Mouse (Mus musculus): ENCODE measurements around the gene E030018B13Rik. TPM values are rescaled to one million over a fixed set of nuclear protein-coding genes. Genes with fewer than 3 reads are reported as not detected.

The E030018B13Rik gene
- polyA plus RNA-seq, 1 experiment from 2014 or later: not detected

DNA sequence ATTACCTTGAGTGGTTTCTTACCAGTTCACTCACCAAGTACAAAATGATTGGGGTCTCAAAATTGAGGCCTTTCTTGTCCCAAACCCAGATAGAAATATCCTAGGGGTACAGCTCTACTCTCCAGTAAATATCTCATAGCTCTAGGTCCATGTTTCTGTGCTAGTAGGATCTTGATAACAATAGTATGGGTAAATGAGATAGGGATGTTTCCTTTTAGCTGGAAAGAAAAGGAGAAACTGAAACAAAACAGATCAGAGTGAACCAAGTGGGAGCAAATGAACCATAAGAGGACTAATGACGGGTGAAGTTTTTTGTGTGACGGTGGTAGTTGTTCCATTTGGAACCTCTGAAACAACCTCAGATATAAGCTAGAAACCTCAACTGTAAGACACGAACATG, 24.4 kb downstream of the E030018B13Rik start:
- H3K9me3 ChIP-seq (replicated peaks): no peaks in the 10 kb centered on the region
- H3K36me3 ChIP-seq: no peaks in the 10 kb centered on the region
- no peak overlapping the region for H3K4me2 ChIP-seq
- H3K27ac ChIP-seq (replicated peaks): no peak overlapping the region
- H3K4me1 ChIP-seq: peaks cover 15% of the 10 kb centered on the region
- 89% methylated on average over 3 of the region's 3 CpGs for WGBS
- H3K4me3 ChIP-seq (replicated peaks): no peak overlapping the region
- no peak overlapping the region for H3K9ac ChIP-seq (replicated peaks)
- no peaks in the 10 kb centered on the region for H3K27me3 ChIP-seq (replicated peaks)
- ATAC-seq (ENCODE audit: low FRiP score): no peak

- Histone ChIP-seq H3K27ac (replicated peaks) (no peak overlapping the region), H3K9me3 (replicated peaks) (no peaks in the 10 kb centered on the region), H3K4me3 (replicated peaks) (no peak overlapping the region), H3K4me2 (no peak overlapping the region), H3K4me1 (peaks cover 11% of the 10 kb centered on the region), H3K36me3 (no peaks in the 10 kb centered on the region), H3K27me3 (replicated peaks) (no peaks in the 10 kb centered on the region), H3K9ac (replicated peaks) (no peak overlapping the region)
- 89% methylated on average over 4 of the region's 4 CpGs for WGBS
- ATAC-seq (ENCODE audit: low FRiP score): no peak
Measured at GRCm38 (mm10) chr7:63941501-63941900, 24.8 kb downstream of the E030018B13Rik start.

GRCm38 (mm10) chr7:63943946-63944345, 27.3 kb downstream of the E030018B13Rik start:
- 38% methylated on average over 2 of the region's 2 CpGs for WGBS

GRCm38 (mm10) chr7:63947514-63948487, 31.1 kb downstream of the E030018B13Rik start:
- Histone ChIP-seq H3K4me3 (replicated peaks) (no peak overlapping the region), H3K27me3 (replicated peaks) (no peaks in the 10 kb centered on the region), H3K9me3 (replicated peaks) (no peaks in the 10 kb centered on the region), H3K4me2 (no peak overlapping the region), H3K36me3 (no peaks in the 10 kb centered on the region), H3K4me1 (0 out of 2 replicates have a peak, but pooled peaks cover 3% of the 10 kb centered on the region), H3K9ac (replicated peaks) (no peak overlapping the region), H3K27ac (replicated peaks) (no peak overlapping the region)
- 57% methylated on average over 11 of the region's 11 CpGs for WGBS
- ATAC-seq (ENCODE audit: low FRiP score): no peak

More at GRCm38 (mm10) chr7:63943946-63944345, 27.3 kb downstream of the E030018B13Rik start:
- H3K9me3 ChIP-seq (replicated peaks): no peaks in the 10 kb centered on the region
- H3K36me3 ChIP-seq: no peaks in the 10 kb centered on the region
- H3K4me1 ChIP-seq: peaks cover 9% of the 10 kb centered on the region
- no peak overlapping the region for H3K27ac ChIP-seq (replicated peaks)
- no peak for ATAC-seq (ENCODE audit: low FRiP score)
- no peak overlapping the region for H3K4me3 ChIP-seq (replicated peaks)
- no peak overlapping the region for H3K4me2 ChIP-seq
- H3K27me3 ChIP-seq (replicated peaks): no peaks in the 10 kb centered on the region
- H3K9ac ChIP-seq (replicated peaks): no peak overlapping the region

GRCm38 (mm10) chr7:63949176-63949575, 32.5 kb downstream of the E030018B13Rik start:
- ATAC-seq (ENCODE audit: low FRiP score): no peak
- Histone ChIP-seq H3K4me3 (replicated peaks) (no peak overlapping the region), H3K4me1 (0 out of 2 replicates have a peak, but pooled peaks cover 3% of the 10 kb centered on the region), H3K36me3 (no peaks in the 10 kb centered on the region), H3K9me3 (replicated peaks) (no peaks in the 10 kb centered on the region), H3K9ac (replicated peaks) (no peak overlapping the region), H3K27ac (replicated peaks) (no peak overlapping the region), H3K27me3 (replicated peaks) (no peaks in the 10 kb centered on the region), H3K4me2 (no peak overlapping the region)
- WGBS: 61% methylated on average over 3 of the region's 3 CpGs

- ATAC-seq (ENCODE audit: low FRiP score): no peak
- H3K27ac ChIP-seq (replicated peaks): no peak overlapping the region
- no peaks in the 10 kb centered on the region for H3K36me3 ChIP-seq
- H3K4me3 ChIP-seq (replicated peaks): no peak overlapping the region
- 58% methylated on average over 10 of the region's 10 CpGs for WGBS
- H3K4me1 ChIP-seq: 0 out of 2 replicates have a peak, but pooled peaks cover 5% of the 10 kb centered on the region
- no peak overlapping the region for H3K9ac ChIP-seq (replicated peaks)
- H3K9me3 ChIP-seq (replicated peaks): no peaks in the 10 kb centered on the region
- H3K27me3 ChIP-seq (replicated peaks): no peaks in the 10 kb centered on the region
- H3K4me2 ChIP-seq: no peak overlapping the region
Measured at GRCm38 (mm10) chr7:63950931-63951607, 34.4 kb downstream of the E030018B13Rik start.

DNA sequence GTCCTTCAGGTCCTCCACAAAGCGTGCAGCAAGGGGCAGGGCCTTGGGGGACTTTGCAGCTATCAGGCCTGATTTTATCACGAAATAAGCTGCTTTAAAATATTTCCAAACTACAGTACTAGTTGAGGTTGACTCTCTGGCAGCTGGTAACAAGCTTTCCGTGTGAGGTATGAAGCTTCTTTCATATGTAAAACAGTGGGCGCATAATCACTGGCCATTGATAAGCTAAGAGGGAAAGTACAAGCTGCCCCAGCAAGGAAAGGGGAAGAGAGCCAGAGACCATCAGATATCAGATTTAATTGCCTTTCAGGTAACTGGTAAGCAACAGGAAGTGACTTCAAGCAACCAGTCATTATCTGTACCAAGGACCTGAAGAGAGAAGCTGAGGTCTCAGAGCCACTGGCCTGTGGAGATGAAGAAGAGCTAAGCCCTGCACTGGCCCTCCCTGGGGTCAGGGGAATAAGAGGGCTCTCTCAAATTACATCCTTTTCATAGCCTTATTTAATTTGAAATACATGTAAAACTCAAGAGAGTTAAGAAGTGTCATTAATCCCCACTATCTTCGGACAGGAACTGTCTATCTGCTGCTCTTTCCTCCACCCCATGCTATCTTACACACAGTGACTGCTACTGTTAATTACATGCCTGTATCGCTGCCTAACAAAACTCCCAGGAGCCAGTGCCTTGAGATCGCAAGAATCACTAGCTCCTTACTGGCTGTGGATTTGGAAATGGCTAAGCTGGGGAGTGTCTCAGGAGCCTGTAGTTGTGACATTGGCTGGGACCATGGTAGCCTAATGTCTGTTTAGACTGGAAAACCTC, 35.6 kb downstream of the E030018B13Rik start:
- ATAC-seq (ENCODE audit: low FRiP score): no peak
- Histone ChIP-seq H3K27ac (replicated peaks) (no peak overlapping the region), H3K4me1 (peaks cover 17% of the 10 kb centered on the region), H3K9ac (replicated peaks) (no peak overlapping the region), H3K9me3 (replicated peaks) (no peaks in the 10 kb centered on the region), H3K4me2 (no peak overlapping the region), H3K27me3 (replicated peaks) (no peaks in the 10 kb centered on the region), H3K36me3 (no peaks in the 10 kb centered on the region), H3K4me3 (replicated peaks) (no peak overlapping the region)
- 46% methylated on average over 7 of the region's 7 CpGs for WGBS

DNA sequence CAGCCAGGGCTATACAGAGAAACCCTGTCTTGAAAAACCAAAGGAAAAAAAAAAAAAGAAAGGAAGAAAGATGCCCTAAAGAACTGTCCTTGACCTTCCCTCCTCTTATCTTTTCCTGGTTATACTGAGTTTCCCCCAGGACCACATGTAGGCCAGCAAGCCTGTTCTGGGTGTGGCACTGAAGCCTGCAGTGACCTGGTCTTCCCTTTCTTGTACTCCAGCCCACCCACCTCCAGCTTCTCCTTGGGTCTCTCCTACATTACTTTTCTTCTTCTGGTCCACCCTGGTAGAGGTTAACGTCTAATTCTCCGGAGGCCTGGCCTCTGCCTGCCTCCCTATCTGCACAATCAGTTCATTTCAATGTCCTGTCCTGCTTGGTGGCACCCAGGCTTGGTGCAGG, 38.8 kb downstream of the E030018B13Rik start:
- Histone ChIP-seq H3K4me2 (no peak overlapping the region), H3K4me1 (peaks cover 36% of the 10 kb centered on the region), H3K9ac (replicated peaks) (no peak overlapping the region), H3K27ac (replicated peaks) (no peak overlapping the region), H3K4me3 (replicated peaks) (no peak overlapping the region), H3K36me3 (no peaks in the 10 kb centered on the region), H3K9me3 (replicated peaks) (no peaks in the 10 kb centered on the region), H3K27me3 (replicated peaks) (no peaks in the 10 kb centered on the region)
- 92% methylated on average over 2 of the region's 2 CpGs for WGBS
- ATAC-seq (ENCODE audit: low FRiP score): no peak

GRCm38 (mm10) chr7:63956138-63956823, 39.6 kb downstream of the E030018B13Rik start:
- H3K4me2 ChIP-seq: no peak overlapping the region
- H3K4me1 ChIP-seq: peaks cover 36% of the 10 kb centered on the region
- H3K9me3 ChIP-seq (replicated peaks): no peaks in the 10 kb centered on the region
- H3K9ac ChIP-seq (replicated peaks): no peak overlapping the region
- ATAC-seq (ENCODE audit: low FRiP score): no peak
- H3K4me3 ChIP-seq (replicated peaks): no peak overlapping the region
- WGBS: 61% methylated on average over 14 of the region's 14 CpGs
- H3K27ac ChIP-seq (replicated peaks): peak overlapping the region; percentile 49; the same call in 1 of the 2 replicates
- no peaks in the 10 kb centered on the region for H3K36me3 ChIP-seq
- H3K27me3 ChIP-seq (replicated peaks): no peaks in the 10 kb centered on the region

GRCm38 (mm10) chr7:63956981-63957713, 40.5 kb downstream of the E030018B13Rik start:
- peak overlapping the region; percentile 54 for H3K27ac ChIP-seq (replicated peaks)
- H3K4me1 ChIP-seq: peaks cover 33% of the 10 kb centered on the region
- no peaks in the 10 kb centered on the region for H3K27me3 ChIP-seq (replicated peaks)
- WGBS: 11% methylated on average over 16 of the region's 16 CpGs
- H3K4me3 ChIP-seq (replicated peaks): no peak overlapping the region
- ATAC-seq (ENCODE audit: low FRiP score): peak; percentile 61
- no peaks in the 10 kb centered on the region for H3K9me3 ChIP-seq (replicated peaks)
- H3K9ac ChIP-seq (replicated peaks): no peak overlapping the region
- no peaks in the 10 kb centered on the region for H3K36me3 ChIP-seq
- H3K4me2 ChIP-seq: no peak overlapping the region
